Mouse (Mus musculus) adrenal gland, postnatal 10 days (tissue): ENCODE results near the gene Ankrd60. TPM values are rescaled to one million over a fixed set of nuclear protein-coding genes. Genes with fewer than 3 reads are reported as not detected.

ENCODE experiments used
- DNase-seq: peaks from one replicate; pipeline ENCODE4 v3.0.0; 2021; ENCODE audit warnings: mixed read lengths
- long read RNA-seq, 2 experiments: library from polyadenylated mRNA; stranded (forward); transcript quantifications; one replicate each; pipeline ENCODE4 v2.0.0; 2021
- total RNA-seq, 2 experiments: library from RNA; stranded (reverse); gene quantifications; 2 replicates each; pipeline ENCODE4 v1.2.3; 2021

The Ankrd60 gene
- total RNA-seq: not detected
- long read RNA-seq, experiment 1: 0 reads
- long read RNA-seq, experiment 2: 0 reads

- DNase-seq: peak; percentile 49
These were observed at the start of gene Ankrd60 for GRCm38 (mm10) chr2:173577669-173578557. TSS of gene Ankrd60 (minus strand) at chr2:173578365.

- no peak for DNase-seq
These were observed 47.6 kb upstream of the Ankrd60 start for GRCm38 (mm10) chr2:173625786-173626185.

GRCm38 (mm10) chr2:173624667-173625066 is 46.5 kb upstream of the Ankrd60 start:
- no peak for DNase-seq

- DNase-seq: peak; percentile 41
These were observed 44.0 kb upstream of the Ankrd60 start for GRCm38 (mm10) chr2:173622173-173622601.

GRCm38 (mm10) chr2:173620645-173621044 is 42.5 kb upstream of the Ankrd60 start:
- DNase-seq: no peak

GRCm38 (mm10) chr2:173619132-173619531 is 41.0 kb upstream of the Ankrd60 start:
- DNase-seq: no peak

- DNase-seq: no peak
These were observed 38.0 kb upstream of the Ankrd60 start for GRCm38 (mm10) chr2:173616156-173616555.

- no peak for DNase-seq
These were observed 37.4 kb upstream of the Ankrd60 start for GRCm38 (mm10) chr2:173615378-173616081.

GRCm38 (mm10) chr2:173608020-173608958 is 30.1 kb upstream of the Ankrd60 start:
- peak; percentile 77 for DNase-seq

GRCm38 (mm10) chr2:173606415-173606804 is 28.2 kb upstream of the Ankrd60 start:
- DNase-seq: no peak

- no peak for DNase-seq
These were observed 27.7 kb upstream of the Ankrd60 start for GRCm38 (mm10) chr2:173605713-173606414.

- no peak for DNase-seq
These were observed 23.7 kb upstream of the Ankrd60 start for GRCm38 (mm10) chr2:173601861-173602260.

GRCm38 (mm10) chr2:173595374-173595781 is 17.2 kb upstream of the Ankrd60 start:
- DNase-seq: no peak

- DNase-seq: peak; percentile 32
These were observed 16.3 kb upstream of the Ankrd60 start for GRCm38 (mm10) chr2:173594313-173595063.

- DNase-seq: no peak
These were observed 15.7 kb upstream of the Ankrd60 start for GRCm38 (mm10) chr2:173593841-173594240.

- DNase-seq: no peak
These were observed 14.6 kb upstream of the Ankrd60 start for GRCm38 (mm10) chr2:173592781-173593180.

- DNase-seq: no peak
These were observed 9.2 kb upstream of the Ankrd60 start for GRCm38 (mm10) chr2:173587411-173587810.

GRCm38 (mm10) chr2:173586118-173586968 is 8.2 kb upstream of the Ankrd60 start:
- peak; percentile 90 for DNase-seq

- DNase-seq: peak; percentile 49
These were observed 7.4 kb upstream of the Ankrd60 start for GRCm38 (mm10) chr2:173585387-173586117.
